Mouse (Mus musculus) bone marrow macrophage, adult 2 months (primary cell): Measurements from ENCODE around the gene Pde1c.

Experiments
- CTCF ChIP-seq: IDR thresholded peaks from 2 replicates; pipeline ENCODE4 v1.5.1; 2012; ENCODE audit warnings: low read depth, mild to moderate bottlenecking, low read length, moderate library complexity
- POLR2A ChIP-seq: IDR thresholded peaks from 2 replicates; pipeline ENCODE4 v1.6.1; 2012; ENCODE audit warnings: mild to moderate bottlenecking, low read depth, low read length, borderline replicate concordance

- TF ChIP-seq CTCF (no peak), POLR2A (no peak)
Measured at GRCm38 (mm10) chr6:56458098-56458497, 110.8 kb downstream of the Pde1c start.
